Mouse (Mus musculus) heart, postnatal 0 days (tissue): ENCODE measurements around the gene Tmem131l. TPM values are rescaled to one million over a fixed set of nuclear protein-coding genes. Genes with fewer than 3 reads are reported as not detected.

Source experiments
- ATAC-seq: fragments of 200-750 bp; cut with Nextera tagmentation; 2 replicates; pipeline ENCODE4 v1.8.0; 2017; ENCODE audit warnings: low read depth, moderate number of reproducible peaks, moderate library complexity; ENCODE audit not compliant: insufficient read depth
- DNase-seq: peaks from one replicate; pipeline ENCODE4 v3.0.0-alpha.2; 2016; ENCODE audit warnings: low spot score
- H3K27ac ChIP-seq: fragments of 300-500 bp; sonication (generic); 2 replicates; pipeline ENCODE4 v1.5.1; 2014; ENCODE audit warnings: low read depth, mild to moderate bottlenecking
- H3K27me3 ChIP-seq: fragments of 300-500 bp; sonication (generic); 2 replicates; pipeline ENCODE4 v1.6.1; 2014; ENCODE audit warnings: low read length, mixed read lengths; ENCODE audit not compliant: control insufficient read depth, insufficient read depth
- H3K36me3 ChIP-seq: fragments of 300-500 bp; sonication (generic); replicated peaks from 2 replicates; pipeline ENCODE4 v1.6.1; 2014; ENCODE audit warnings: low read length, mixed read lengths; ENCODE audit not compliant: control insufficient read depth, insufficient read depth
- H3K4me1 ChIP-seq: fragments of 300-500 bp; sonication (generic); 2 replicates; pipeline ENCODE4 v1.6.1; 2014; ENCODE audit warnings: antibody characterized with exemption; ENCODE audit not compliant: control insufficient read depth, insufficient read depth
- H3K4me2 ChIP-seq: fragments of 300-500 bp; sonication (generic); 2 replicates; pipeline ENCODE4 v1.6.1; 2014; ENCODE audit warnings: low read depth, mild to moderate bottlenecking, low read length, moderate library complexity
- H3K4me3 ChIP-seq: fragments of 300-500 bp; sonication (generic); 2 replicates; pipeline ENCODE4 v1.5.1; 2014; ENCODE audit warnings: low read depth, low read length
- H3K9ac ChIP-seq: fragments of 300-500 bp; sonication (generic); replicated peaks from 2 replicates; pipeline ENCODE4 v1.6.1; 2014; ENCODE audit warnings: low read depth, low read length, mixed read lengths
- H3K9me3 ChIP-seq: fragments of 300-500 bp; sonication (generic); replicated peaks from 2 replicates; pipeline ENCODE4 v1.6.1; 2016; ENCODE audit warnings: low read length; ENCODE audit not compliant: control insufficient read depth
- CTCF ChIP-seq: IDR thresholded peaks from 2 replicates; pipeline ENCODE4 v1.5.1; 2016; ENCODE audit warnings: antibody characterized with exemption, control low read depth, low read depth
- EP300 ChIP-seq: IDR thresholded peaks from 2 replicates; pipeline ENCODE4 v1.6.1; 2016; ENCODE audit warnings: antibody characterized with exemption, low read depth
- WGBS: fragments of 180-500 bp; shearing (Covaris S2); extraction: QIAGEN DNeasy Blood & Tissue Kit; methylation state at CpG from one replicate; pipeline ENCODE4 v1.1.7; 2014; 5-methylcytosine and 5-hydroxymethylcytosine counted together
- polyA plus RNA-seq: library from polyadenylated mRNA; unstranded; fragments of >200 nt; fragmentation: Nextera tagmentation; extraction: Ambion mirVana; gene quantifications from 2 replicates; pipeline ENCODE4 v1.2.1, GENCODE M21; 2015
- total RNA-seq: library from RNA; depleted of rRNA; stranded (reverse); fragments of >200 nt; gene quantifications from 2 replicates; pipeline ENCODE4 v1.2.3, GENCODE M21; 2014; ENCODE audit warnings: low replicate concordance; rRNA removed

Gene Tmem131l
- total and polyA plus RNA-seq, 2 experiments from 2014 or later = 16.5 to 32.6 TPM

GRCm38 (mm10) chr3:83855643-83856042 is 184.3 kb downstream of the Tmem131l start:
- no peaks in the 10 kb centered on the region for H3K27me3 ChIP-seq
- H3K9ac ChIP-seq = no peak overlapping the region
- WGBS = 85% methylated on average over 5 of the region's 5 CpGs
- no peak for DNase-seq
- H3K36me3 ChIP-seq = no peaks in the 10 kb centered on the region
- H3K4me1 ChIP-seq = no peaks in the 10 kb centered on the region
- ATAC-seq = no peak
- no peaks in the 10 kb centered on the region for H3K9me3 ChIP-seq
- no peak overlapping the region for H3K4me2 ChIP-seq
- no peak overlapping the region for H3K27ac ChIP-seq
- TF ChIP-seq CTCF = no peak
- TF ChIP-seq EP300 = no peak
- no peak overlapping the region for H3K4me3 ChIP-seq

GRCm38 (mm10) chr3:83849341-83849740 is 190.6 kb downstream of the Tmem131l start:
- no peak for DNase-seq
- no peak overlapping the region for H3K9ac ChIP-seq
- no peak for ATAC-seq

More at GRCm38 (mm10) chr3:83849341-83849740, 190.6 kb downstream of the Tmem131l start:
- no peaks in the 10 kb centered on the region for H3K9me3 ChIP-seq
- H3K4me3 ChIP-seq = no peak overlapping the region
- no peak overlapping the region for H3K4me2 ChIP-seq
- no peak for TF ChIP-seq EP300
- no peak for TF ChIP-seq CTCF
- H3K27me3 ChIP-seq = no peaks in the 10 kb centered on the region
- 79% methylated on average over 2 of the region's 2 CpGs for WGBS
- no peaks in the 10 kb centered on the region for H3K36me3 ChIP-seq
- H3K27ac ChIP-seq = no peak overlapping the region
- no peaks in the 10 kb centered on the region for H3K4me1 ChIP-seq

Other genes starting within 250 kb of the Tmem131l start
- gene Tlr2, start 198.4 kb downstream of the Tmem131l start, total RNA-seq = 0.58 and 3.1 TPM in 2 replicates
- gene Tlr2, start 198.4 kb downstream of the Tmem131l start, polyA plus RNA-seq = 1.4 TPM in 2 replicates
- not detected in 2 replicates for gene Mnd1, start 115.6 kb upstream of the Tmem131l start, total RNA-seq
- 6.6 and 7.5 TPM in 2 replicates for gene Mnd1, start 115.6 kb upstream of the Tmem131l start, polyA plus RNA-seq
- gene Gm6525, start 133.9 kb upstream of the Tmem131l start, total RNA-seq = 0.38 TPM in 1 of 2 replicates, not detected in the other
- gene Gm6525, start 133.9 kb upstream of the Tmem131l start, polyA plus RNA-seq = 0.11 and 0.22 TPM in 2 replicates